Mouse (Mus musculus): ENCODE measurements around the gene Pcca. TPM values are rescaled to one million over a fixed set of nuclear protein-coding genes. Genes with fewer than 3 reads are reported as not detected.

Gene Pcca
- polyA plus RNA-seq, 1 experiment from 2014 or later, result 35.8 TPM

GRCm38 (mm10) chr14:122633416-122633815, 99.3 kb downstream of the Pcca start:
- H3K27me3 ChIP-seq (ENCODE audit: low read depth, poor library complexity, severe bottlenecking), result no peaks in the 10 kb centered on the region
- DNase-seq (ENCODE audit: low spot score), result no peak
- peaks cover 21% of the 10 kb centered on the region for H3K4me1 ChIP-seq
- 95% methylated on average over 2 of the region's 2 CpGs for WGBS
- H3K9me3 ChIP-seq (replicated peaks), result no peaks in the 10 kb centered on the region
- H3K4me3 ChIP-seq, result no peak overlapping the region
- no peak overlapping the region for H3K27ac ChIP-seq
- no peaks in the 10 kb centered on the region for H3K36me3 ChIP-seq

DNA sequence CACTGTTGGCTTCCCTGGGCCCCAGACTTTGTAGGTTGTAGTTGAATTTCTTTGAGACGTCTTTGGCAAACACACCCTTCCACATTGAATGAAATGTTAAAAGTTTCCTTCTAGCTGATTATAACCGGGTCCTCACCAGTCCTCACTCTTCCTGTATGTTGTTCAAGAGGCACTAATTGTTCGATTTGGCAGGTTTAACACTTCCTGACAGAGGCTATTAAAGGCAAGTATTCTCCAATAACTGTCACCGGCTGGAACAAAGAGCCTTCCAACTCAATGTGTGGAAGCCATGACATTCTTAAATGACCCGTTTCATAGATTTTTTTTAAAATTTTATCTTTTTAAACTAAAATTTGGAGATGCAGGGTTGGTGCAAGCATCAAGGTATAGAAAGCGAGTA, 102.5 kb downstream of the Pcca start:
- no peaks in the 10 kb centered on the region for H3K36me3 ChIP-seq
- 35% methylated on average over 6 of the region's 6 CpGs for WGBS

DNA sequence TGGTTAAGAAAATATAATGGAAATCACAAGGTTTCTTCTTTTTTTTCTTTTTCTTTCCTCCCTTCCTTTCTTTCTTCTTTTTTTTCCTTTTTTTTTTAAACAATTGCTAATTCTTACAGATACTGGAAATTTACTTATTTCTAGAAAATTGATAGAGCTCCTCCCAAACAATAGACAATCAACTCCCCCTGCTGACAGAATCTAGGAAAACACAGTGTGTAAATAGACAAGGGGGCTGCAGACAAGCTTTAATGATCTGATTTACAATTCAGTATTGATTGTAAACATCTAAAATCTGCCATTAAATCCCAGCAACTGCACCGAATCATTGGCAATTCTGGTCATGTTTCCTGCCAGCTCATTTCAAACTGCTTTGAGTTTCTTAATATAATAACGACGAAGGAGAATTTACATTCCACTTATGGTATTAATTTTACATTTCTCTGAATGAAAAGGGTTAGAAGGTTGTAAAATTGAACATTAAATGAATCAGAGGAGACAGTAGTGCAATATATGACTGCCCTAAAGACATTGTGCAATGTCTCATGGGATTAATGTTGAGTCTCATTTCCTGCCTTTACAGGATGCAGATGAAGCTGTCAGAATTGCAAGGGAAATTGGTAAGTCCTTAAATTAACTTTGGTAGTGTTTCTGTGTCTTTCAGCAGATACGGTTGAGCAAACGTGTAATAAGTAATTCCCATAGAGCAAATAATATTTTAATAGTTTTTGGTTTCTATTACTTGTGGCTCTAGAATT, 103.9 kb downstream of the Pcca start:
- no peaks in the 10 kb centered on the region for H3K9me3 ChIP-seq (replicated peaks)
- no peak for DNase-seq (ENCODE audit: low spot score)
- H3K27me3 ChIP-seq (ENCODE audit: low read depth, poor library complexity, severe bottlenecking), result no peaks in the 10 kb centered on the region
- H3K36me3 ChIP-seq, result no peaks in the 10 kb centered on the region
- H3K4me3 ChIP-seq, result no peak overlapping the region
- peaks cover 26% of the 10 kb centered on the region for H3K4me1 ChIP-seq
- 28% methylated on average over 5 of the region's 5 CpGs for WGBS
- H3K27ac ChIP-seq, result peak overlapping the region; percentile 76

More for the DNA sequence above, 102.5 kb downstream of the Pcca start:
- Histone ChIP-seq H3K27me3 (ENCODE audit: low read depth, poor library complexity, severe bottlenecking) (no peaks in the 10 kb centered on the region), H3K9me3 (replicated peaks) (no peaks in the 10 kb centered on the region), H3K27ac (peak overlapping the region; percentile 76), H3K4me3 (no peak overlapping the region), H3K4me1 (peaks cover 26% of the 10 kb centered on the region)
- DNase-seq (ENCODE audit: low spot score), result no peak

DNA sequence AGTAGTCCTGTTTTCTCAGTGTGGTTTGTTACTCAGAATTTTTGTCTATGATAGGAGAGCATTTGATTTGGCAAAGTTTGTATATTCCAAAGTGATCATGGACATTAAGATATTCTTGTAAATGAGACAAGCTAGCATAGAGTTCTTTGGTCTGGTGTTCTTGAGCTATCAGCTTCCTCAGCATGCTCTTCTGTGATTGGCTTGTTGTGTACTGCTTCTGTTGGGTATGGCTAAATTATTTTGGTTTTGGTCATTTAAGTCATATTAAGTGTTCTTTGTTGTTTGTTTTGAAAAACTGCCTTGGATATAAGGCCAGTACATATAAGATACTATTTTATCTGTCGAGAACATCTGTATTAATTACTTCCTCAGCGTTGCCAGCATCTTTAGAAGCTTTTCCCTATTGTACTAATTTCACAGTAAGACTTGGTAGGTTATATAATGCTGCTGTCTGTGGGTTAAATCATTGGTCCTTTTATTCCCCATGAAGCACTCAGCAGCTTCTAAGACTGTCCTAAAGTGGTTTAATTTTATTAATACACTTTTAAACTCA, 105.1 kb downstream of the Pcca start:
- Histone ChIP-seq H3K36me3 (no peaks in the 10 kb centered on the region), H3K4me3 (no peak overlapping the region), H3K27me3 (ENCODE audit: low read depth, poor library complexity, severe bottlenecking) (no peaks in the 10 kb centered on the region), H3K27ac (no peak overlapping the region), H3K9me3 (replicated peaks) (no peaks in the 10 kb centered on the region), H3K4me1 (peaks cover 26% of the 10 kb centered on the region)
- DNase-seq (ENCODE audit: low spot score), result no peak
- 84% methylated on average over 2 of the region's 2 CpGs for WGBS

- DNase-seq (ENCODE audit: low spot score), result no peak
- H3K4me1 ChIP-seq, result peaks cover 13% of the 10 kb centered on the region
- H3K36me3 ChIP-seq, result no peaks in the 10 kb centered on the region
- WGBS, result 89% methylated on average over 1 of the region's 1 CpGs
- H3K27me3 ChIP-seq (ENCODE audit: low read depth, poor library complexity, severe bottlenecking), result no peaks in the 10 kb centered on the region
- H3K4me3 ChIP-seq, result no peak overlapping the region
- no peaks in the 10 kb centered on the region for H3K9me3 ChIP-seq (replicated peaks)
- H3K27ac ChIP-seq, result no peak overlapping the region
These were observed 108.3 kb downstream of the Pcca start for GRCm38 (mm10) chr14:122642432-122642831.

DNA sequence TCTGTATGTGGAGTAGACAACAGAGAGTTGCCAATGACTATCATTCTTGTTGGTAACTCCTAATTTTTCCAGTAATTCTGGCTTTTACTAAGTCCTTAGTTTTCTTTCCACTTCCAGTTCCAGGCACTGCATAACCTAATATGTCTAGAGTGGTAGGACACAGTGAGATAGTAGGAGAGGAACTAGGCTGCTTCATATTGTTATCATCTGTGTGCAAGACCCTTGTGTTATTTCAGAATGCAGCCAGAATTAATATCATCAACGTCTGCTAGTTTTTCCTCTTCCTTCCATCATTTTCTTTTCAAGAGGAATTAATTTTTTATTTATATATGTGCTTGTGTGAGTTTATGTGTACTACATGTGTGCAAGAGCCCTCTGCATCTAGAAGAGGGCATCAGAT, 114.1 kb downstream of the Pcca start:
- no peak for DNase-seq (ENCODE audit: low spot score)
- Histone ChIP-seq H3K27me3 (ENCODE audit: low read depth, poor library complexity, severe bottlenecking) (no peaks in the 10 kb centered on the region), H3K27ac (no peak overlapping the region), H3K4me3 (no peak overlapping the region), H3K9me3 (replicated peaks) (no peaks in the 10 kb centered on the region), H3K36me3 (no peaks in the 10 kb centered on the region), H3K4me1 (no peaks in the 10 kb centered on the region; the same call in 1 of the 2 replicates)
- 82% methylated on average over 1 of the region's 1 CpGs for WGBS

DNA sequence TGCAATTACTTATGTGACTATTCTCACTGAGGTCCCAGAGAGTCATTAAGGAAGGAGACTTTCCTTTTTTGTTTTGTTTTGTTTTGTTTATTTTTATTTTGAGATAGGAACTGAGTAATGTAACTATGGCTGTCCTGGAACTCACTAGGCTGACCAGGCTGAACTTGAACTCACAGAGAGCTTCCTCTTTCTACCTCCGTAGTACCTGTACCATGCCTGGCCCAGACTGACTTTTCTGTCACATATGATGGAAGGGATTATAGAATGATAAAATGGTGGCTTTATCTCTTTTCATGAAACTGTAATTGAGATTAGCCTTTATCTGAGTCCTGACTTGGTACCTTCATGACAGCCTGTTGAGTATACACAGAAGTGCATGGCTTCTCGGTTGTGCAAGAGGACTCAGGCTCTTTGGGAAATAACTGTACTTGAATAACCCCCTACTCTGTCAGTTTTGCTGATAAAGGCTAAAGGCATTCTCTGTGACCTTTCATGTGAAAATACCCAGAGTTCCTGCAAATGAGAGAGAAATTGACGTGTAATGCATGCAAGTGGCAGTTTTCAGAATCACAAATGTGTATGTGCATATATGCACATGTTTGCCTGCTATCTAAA, 115.3 kb downstream of the Pcca start:
- Histone ChIP-seq H3K27ac (no peak overlapping the region), H3K27me3 (ENCODE audit: low read depth, poor library complexity, severe bottlenecking) (no peaks in the 10 kb centered on the region), H3K4me3 (no peak overlapping the region), H3K9me3 (replicated peaks) (no peaks in the 10 kb centered on the region), H3K36me3 (no peaks in the 10 kb centered on the region), H3K4me1 (no peaks in the 10 kb centered on the region; the same call in 1 of the 2 replicates)
- WGBS, result 85% methylated on average over 3 of the region's 3 CpGs
- DNase-seq (ENCODE audit: low spot score), result no peak

DNA sequence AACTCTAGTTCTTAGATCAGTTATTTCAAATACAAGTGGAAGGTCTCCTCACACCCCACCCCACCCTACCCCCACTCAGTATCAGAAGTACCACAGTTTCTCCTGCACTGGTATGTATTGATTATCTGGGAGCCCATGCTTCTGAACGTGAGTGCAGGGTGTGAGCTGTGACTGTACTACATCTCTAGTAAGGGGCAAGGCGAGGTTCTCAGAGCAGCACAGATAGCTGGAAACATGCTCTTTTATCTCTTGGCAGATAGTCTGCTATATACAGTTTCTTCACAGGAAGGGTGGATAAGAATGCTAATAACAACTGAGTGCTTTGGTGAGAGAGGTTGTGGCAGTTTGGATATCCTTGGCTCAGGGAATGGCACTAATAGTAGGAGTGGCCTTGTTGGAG, 117.6 kb downstream of the Pcca start:
- Histone ChIP-seq H3K4me1 (no peaks in the 10 kb centered on the region), H3K27ac (no peak overlapping the region), H3K9me3 (replicated peaks) (no peaks in the 10 kb centered on the region), H3K36me3 (no peaks in the 10 kb centered on the region), H3K27me3 (ENCODE audit: low read depth, poor library complexity, severe bottlenecking) (no peaks in the 10 kb centered on the region), H3K4me3 (no peak overlapping the region)
- DNase-seq (ENCODE audit: low spot score), result no peak
- 92% methylated on average over 2 of the region's 2 CpGs for WGBS

- no peaks in the 10 kb centered on the region for H3K27me3 ChIP-seq (ENCODE audit: low read depth, poor library complexity, severe bottlenecking)
- H3K9me3 ChIP-seq (replicated peaks), result no peaks in the 10 kb centered on the region
- no peaks in the 10 kb centered on the region for H3K36me3 ChIP-seq
- no peak overlapping the region for H3K27ac ChIP-seq
- DNase-seq (ENCODE audit: low spot score), result no peak
- no peak overlapping the region for H3K4me3 ChIP-seq
- WGBS, result 80% methylated on average over 3 of the region's 3 CpGs
- no peaks in the 10 kb centered on the region for H3K4me1 ChIP-seq
These were observed 141.5 kb downstream of the Pcca start for GRCm38 (mm10) chr14:122675661-122676060.

DNA sequence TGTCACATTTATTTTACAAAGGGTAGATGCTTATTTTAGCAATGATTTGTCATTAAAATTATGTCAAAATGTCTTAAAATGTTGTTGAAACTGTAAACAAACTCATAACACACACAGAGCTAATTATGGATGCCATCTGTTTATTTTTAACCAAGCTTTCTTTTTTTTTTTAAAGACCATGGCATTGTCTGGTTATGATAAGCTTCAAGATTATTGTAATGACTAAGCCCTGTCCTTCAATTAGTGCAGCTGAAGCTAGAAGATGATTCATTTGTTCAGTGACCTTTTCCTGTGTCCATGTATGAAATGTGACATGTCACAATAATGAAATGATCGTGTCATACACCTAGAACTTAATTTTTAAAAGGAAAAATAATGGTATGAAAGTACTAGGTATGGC, 149.5 kb downstream of the Pcca start:
- Histone ChIP-seq H3K4me3 (no peak overlapping the region), H3K27me3 (ENCODE audit: low read depth, poor library complexity, severe bottlenecking) (no peaks in the 10 kb centered on the region), H3K9me3 (replicated peaks) (no peaks in the 10 kb centered on the region), H3K27ac (no peak overlapping the region), H3K36me3 (no peaks in the 10 kb centered on the region), H3K4me1 (peaks cover 18% of the 10 kb centered on the region)
- DNase-seq (ENCODE audit: low spot score), result no peak
- WGBS, result 89% methylated on average over 1 of the region's 1 CpGs

DNA sequence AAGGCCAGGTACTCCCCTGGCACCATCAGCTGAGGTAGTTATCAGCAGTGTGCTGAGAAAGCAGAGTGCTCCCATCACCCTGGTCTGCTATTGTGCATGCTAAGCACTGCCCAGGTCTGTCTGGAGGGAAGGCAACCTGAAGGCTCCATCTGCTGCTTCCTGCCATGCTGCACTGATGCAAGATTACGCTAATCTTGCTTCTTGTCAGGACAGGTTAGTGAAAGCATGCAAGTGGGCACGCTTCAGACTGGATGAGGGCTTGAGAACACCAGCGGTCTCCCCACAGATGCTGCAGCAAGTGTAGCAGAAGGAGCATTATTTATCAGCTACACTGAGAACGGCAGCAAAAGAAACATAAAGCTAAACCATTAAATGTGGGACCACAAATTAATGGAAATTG, 150.1 kb downstream of the Pcca start:
- Histone ChIP-seq H3K27me3 (ENCODE audit: low read depth, poor library complexity, severe bottlenecking) (no peaks in the 10 kb centered on the region), H3K27ac (peak overlapping the region; percentile 34; the same call in 1 of the 2 replicates), H3K9me3 (replicated peaks) (no peaks in the 10 kb centered on the region), H3K4me3 (no peak overlapping the region), H3K4me1 (peaks cover 24% of the 10 kb centered on the region), H3K36me3 (no peaks in the 10 kb centered on the region)
- DNase-seq (ENCODE audit: low spot score), result no peak
- WGBS, result 86% methylated on average over 4 of the region's 4 CpGs

GRCm38 (mm10) chr14:122684811-122685210, 150.7 kb downstream of the Pcca start:
- Histone ChIP-seq H3K9me3 (replicated peaks) (no peaks in the 10 kb centered on the region), H3K27me3 (ENCODE audit: low read depth, poor library complexity, severe bottlenecking) (no peaks in the 10 kb centered on the region), H3K27ac (no peak overlapping the region), H3K4me1 (peaks cover 29% of the 10 kb centered on the region), H3K36me3 (no peaks in the 10 kb centered on the region), H3K4me3 (no peak overlapping the region)
- 83% methylated on average over 2 of the region's 2 CpGs for WGBS
- no peak for DNase-seq (ENCODE audit: low spot score)

DNA sequence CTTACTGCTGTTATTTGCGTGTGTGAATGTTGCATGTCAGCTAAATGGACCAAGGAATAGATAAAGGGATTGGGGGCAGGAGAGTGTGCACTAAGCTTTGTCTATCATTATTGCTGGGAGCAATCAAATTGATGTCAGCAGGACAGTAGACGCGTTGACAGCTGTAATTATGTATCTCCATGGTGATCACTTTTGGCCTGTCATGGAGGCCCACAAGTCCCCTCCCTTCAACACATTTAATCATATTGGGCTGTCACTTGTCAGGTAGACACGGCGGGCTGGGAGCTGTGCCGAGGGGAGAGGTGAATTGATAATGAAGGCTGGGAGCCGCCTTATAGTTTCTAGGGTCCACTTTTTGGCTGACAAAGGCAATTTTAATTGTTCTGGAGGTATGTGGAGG, 153.3 kb downstream of the Pcca start:
- DNase-seq (ENCODE audit: low spot score), result no peak
- peaks cover 34% of the 10 kb centered on the region for H3K4me1 ChIP-seq
- H3K9me3 ChIP-seq (replicated peaks), result no peaks in the 10 kb centered on the region
- H3K36me3 ChIP-seq, result peaks cover 2% of the 10 kb centered on the region; the same call in 1 of the 2 replicates
- H3K27ac ChIP-seq, result no peak overlapping the region
- 80% methylated on average over 7 of the region's 7 CpGs for WGBS
- H3K4me3 ChIP-seq, result no peak overlapping the region
- H3K27me3 ChIP-seq (ENCODE audit: low read depth, poor library complexity, severe bottlenecking), result no peaks in the 10 kb centered on the region

Data from limb, embryonic 10.5 days (tissue).